Mouse (Mus musculus) cerebellum, adult 18-20 months (tissue): ENCODE data around the gene Rgl3.

Experiments
- DNase-seq, 2 experiments: peaks; one replicate each; pipeline ENCODE4 v3.0.0; 2021

Rgl3 gene

DNA sequence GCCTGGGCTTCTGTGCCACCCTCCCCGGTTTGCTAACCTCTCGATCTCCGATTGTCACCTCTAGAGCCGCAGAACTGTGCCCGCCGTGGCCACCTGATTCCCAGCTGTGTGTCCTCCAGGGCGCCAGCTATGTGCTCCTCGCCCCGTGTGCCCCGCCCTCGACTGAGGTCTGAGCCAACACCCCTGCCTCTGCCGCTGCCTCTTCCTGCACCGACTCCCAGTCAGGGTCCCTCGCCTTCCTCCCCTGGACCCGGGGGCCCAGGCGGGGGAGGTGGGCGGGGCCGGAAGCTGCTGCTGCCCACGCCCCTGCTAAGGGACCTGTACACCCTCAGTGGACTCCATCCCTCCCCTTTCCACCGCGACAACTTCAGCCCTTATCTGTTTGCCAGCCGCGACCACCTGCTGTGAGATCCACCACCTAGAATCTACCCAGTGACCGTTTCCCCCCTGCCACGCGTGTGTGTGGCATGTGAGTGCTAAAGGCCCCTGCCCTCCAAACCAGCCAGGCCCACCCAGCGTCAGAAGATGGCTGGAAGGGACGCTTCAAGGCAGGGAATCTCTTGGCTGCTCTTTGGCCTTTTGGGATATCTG lies 41.6 kb downstream of the Rgl3 start:
- DNase-seq, result no peak

DNA sequence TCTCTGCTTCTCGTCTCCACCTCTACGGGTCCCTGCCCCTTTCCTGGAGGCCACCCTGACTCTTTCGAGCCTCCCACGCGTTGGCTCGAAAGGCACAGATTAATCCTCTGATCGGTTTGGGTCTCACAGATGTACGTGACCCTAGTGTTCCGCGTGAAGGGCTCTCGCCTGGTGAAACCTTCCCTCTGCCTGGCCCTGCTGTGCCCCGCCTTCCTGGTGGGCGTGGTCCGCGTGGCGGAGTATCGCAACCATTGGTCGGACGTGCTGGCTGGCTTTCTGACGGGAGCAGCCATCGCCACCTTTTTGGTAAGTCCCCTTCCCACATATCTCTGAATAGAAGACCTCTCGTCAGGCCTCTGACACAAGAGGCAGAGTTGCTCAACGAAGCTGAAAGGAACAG lies 45.0 kb downstream of the Rgl3 start:
- no peak for DNase-seq

DNA sequence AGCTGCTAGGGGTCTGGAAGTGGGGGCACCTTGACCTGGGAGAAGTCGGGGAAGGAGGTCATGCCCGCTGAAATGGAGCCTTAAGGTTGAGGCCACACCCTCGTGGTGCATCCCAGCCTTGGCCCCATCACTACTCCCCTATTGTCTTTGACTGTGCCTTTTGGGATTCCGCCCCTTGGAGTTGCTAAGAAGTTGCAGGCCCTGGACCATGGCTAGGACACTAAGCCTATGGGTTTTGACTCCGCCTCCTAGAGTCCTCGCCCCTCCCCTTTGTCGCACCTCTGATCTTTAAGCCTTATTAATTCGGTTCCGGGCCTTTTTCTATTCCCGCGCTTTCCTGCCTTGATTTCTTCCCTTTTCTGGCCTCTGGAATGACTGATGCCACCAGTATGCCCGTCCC lies 45.6 kb downstream of the Rgl3 start:
- no peak for DNase-seq

DNA sequence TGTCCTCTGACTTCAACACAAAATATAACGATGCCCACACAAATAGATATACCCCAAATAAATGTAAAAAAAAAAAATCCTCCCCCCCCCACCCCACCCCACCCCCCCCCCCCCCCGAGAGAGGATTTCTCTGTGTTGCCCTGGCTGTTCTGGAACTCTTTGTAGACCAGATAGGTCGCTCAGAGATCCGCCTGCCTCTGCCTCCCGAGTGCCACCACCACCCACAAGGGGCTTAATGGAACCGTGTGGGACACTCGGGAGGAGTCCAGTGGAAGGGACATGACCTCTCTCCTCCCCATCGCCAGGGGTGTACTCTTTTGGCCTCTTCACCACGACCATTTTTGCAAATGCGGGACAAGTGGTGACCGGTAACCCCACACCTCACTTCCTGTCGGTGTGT lies 46.2 kb downstream of the Rgl3 start:
- DNase-seq, result no peak

DNA sequence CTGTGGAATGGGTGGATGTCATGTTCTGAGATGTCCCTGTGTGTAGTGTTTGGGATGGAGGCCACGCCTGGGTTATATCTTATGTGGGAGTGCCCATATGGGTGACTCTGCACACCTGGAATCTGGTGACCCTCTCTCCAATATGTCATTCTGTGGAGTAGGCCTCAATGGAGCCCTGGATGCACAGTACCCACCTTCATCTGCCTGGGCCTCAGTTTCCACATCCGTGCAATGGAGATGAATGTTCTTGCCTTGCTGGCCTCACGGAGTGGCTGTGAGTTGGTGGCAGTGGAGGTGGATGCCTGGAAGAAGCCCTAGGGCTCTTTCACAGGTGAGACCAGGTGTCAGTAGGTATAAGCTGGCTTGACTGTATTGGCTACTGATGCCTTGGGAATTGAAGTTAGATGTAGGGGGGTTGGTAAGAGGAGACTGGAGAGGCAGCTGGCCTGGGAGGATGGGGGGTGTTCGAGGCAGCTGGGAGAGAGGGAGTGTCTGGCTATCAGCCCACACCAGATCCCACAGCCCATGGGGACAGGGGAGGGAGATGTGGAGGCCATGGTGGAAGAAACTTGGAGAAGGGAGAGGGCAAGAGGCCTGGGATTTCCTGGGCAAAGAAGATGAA lies 50.9 kb downstream of the Rgl3 start:
- DNase-seq, result no peak

DNA sequence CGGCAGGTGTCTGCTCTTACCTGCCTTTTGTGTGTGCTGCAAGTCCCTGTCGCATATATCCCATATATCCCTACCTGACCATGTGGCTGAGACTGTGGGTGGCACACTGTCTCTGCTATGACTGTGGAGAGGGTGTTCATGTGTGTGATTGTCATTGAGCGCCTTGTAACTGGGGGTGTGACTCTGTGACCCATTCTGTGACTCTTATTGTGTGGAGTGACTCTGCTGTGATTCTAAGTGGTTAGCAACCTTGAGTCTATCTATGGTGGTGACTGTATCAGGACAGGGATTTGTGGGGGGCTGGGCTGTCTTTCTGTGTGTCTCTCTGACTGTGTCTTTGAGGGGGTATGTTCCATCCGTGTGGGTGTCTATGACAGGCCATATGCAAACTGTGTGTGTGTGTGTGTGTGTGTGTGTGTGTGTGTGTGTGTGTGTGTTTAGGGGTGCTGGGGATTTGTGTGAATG lies 51.5 kb downstream of the Rgl3 start:
- DNase-seq, result no peak

DNA sequence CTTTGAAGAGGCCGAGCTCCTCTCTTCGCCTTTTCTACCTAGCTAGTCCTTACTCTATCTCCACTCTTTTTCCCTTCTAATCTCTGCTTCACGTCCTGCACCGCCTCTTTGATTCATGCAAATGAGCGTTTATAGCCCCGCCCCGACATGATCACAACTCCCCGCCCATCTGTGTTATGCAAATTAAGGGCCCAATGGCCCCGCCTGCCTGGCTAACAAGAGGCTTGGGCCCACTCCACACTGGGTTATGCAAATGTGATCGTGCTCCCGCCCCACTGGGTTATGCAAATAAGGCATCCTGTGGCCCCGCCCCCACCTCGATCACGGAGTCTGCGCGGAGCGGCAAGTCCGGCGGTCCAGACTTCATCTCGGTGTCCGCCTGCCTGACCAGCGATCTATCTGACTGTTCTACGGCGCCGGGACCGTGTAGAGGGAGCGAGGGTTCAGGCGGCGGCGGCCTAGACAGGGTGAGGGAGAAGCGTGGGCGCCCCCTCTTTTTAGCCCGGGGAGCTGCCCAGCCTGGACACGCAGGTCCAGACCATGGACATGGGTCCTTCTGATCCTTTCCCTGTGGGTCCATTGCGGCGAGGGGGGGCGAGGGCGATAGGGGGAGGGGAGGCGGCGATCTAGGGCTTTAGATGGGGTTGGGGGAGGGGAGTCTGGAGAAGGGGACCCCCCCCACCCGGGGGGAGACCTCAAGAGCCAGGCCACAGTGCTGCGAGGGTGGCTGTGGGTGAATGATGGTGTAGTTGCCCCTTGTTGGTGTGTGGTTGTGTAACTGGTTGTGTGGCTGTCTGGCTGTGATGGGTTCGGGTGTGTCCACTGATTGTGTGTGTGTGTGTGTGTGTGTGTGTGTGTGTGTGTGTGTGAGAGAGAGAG lies 52.3 kb downstream of the Rgl3 start, which contains the start of gene Plppr2:
Gene Plppr2 (plus strand): TSS at position 342 of the 879 bp plus-strand sequence.
- peak; percentile 99 to 100 for DNase-seq

DNA sequence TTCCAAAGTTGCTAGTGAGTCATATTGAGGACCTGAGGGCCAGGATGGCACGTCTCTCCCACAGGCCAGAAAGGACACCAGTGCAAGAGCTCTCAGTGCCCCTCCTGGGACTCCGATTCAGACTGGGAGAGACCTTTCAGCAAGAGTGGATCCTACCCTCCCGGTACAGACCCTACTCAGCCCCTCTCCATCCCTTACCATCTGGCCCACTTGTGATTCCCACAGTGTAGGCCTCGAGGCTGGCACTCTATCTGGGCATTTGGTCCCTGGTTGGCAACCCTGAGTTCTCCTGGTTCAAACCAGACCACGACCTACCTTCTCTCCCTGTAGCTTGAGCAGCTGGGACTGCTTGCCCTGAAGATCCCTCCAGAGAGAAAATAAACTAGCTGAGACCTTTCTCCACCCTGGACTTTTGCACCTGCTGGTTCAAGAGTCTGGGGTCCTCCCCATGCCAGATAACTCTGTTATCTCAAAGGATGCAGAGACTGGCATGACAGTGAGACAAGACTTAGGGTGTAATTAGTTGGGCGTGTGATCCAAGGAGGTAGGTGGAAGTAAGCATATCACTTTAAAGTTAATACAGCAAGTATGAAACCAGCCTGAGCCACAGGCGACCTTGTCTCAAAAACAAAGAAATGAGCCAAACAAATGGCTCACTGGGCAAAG lies 53.6 kb downstream of the Rgl3 start:
- no peak for DNase-seq

DNA sequence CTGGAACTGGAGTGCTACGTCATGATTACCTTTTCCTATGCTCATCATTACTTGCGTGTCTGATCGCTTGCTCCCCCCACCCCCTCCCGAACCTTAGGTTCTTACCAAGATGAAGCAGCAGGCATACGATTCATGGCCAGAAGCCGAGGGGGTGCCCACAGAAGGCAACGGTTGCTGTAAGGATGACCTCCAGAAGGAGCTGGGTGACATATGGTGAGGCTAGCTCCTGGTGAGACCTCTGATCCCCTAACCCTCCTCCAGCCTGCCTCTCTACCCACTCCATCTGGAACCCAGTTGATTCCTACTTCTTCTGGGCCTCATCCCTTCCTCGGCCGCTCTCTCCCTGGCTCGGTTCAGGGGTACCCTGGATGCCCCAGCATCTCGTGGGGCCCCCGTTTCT lies 55.2 kb downstream of the Rgl3 start:
- no peak for DNase-seq

DNA sequence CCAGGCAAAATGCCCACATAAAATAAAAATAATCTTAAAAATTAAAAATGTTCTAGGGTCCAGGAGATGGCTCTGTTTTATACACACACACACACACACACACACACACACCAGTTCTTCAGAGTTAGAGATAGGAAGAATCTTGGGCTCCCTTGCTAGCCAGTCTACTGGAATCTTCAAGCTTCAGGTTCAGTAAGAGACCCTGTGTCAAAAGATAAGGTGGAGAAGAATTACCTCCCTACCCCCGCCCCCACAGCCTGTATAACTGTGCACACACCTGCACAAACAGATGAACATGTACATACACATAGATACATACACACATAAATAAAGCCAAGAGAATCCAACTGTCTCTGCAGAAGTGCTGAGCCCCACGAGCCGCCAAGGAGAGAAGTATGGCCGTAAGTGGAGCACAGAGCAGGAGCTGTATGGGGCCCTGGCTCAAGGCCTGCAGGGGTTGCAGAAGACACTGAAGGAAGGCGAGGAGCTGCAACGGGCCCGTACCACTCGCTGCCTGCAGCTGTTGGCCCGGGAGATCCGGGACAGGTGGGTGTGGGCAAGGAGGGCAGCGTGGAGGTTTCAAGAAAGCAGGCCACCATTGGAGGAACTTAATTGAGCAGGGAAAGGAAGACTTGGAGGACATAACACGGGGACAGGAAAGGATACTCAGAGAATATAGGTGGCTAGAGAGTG lies 56.7 kb downstream of the Rgl3 start:
- no peak for DNase-seq

DNA sequence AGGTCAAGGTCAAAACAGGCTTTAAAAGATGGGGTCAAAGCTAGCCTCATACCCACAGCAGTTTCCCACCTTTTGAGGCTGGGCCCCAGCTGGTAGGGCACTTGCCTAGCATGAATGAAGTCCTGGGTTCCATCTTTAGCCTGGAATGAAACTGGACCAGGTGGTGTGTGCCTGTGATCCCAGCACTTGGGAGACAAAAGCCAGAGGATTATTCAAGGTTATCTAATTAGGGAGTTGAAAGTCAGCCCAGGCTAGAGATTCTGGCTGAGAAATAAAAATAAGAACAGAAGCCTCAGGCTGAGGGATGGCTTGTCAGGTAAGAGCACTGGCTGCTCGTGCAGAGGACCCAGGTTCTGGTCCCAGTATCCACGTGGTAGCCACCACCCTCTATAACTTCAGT lies 57.2 kb downstream of the Rgl3 start:
- no peak for DNase-seq

DNA sequence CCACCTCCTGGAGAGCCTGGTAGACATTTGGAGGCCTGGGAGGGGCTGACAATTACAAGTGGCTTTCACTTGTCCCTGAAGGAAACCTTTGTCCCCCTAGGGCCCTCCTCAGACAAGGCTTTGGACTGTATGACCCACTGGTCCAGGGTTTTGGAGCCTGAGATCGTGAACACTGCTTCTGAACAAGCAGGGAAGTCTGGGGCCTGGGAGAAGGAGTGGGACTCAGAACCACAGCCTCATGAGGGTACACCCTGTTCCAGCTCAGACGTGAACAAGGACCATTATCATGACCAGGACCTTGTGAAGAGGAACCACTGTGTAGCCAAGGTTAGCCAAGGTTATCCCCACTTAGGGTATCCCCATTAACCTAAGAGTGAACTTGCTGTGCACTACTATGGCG lies 60.0 kb downstream of the Rgl3 start:
- no peak for DNase-seq

DNA sequence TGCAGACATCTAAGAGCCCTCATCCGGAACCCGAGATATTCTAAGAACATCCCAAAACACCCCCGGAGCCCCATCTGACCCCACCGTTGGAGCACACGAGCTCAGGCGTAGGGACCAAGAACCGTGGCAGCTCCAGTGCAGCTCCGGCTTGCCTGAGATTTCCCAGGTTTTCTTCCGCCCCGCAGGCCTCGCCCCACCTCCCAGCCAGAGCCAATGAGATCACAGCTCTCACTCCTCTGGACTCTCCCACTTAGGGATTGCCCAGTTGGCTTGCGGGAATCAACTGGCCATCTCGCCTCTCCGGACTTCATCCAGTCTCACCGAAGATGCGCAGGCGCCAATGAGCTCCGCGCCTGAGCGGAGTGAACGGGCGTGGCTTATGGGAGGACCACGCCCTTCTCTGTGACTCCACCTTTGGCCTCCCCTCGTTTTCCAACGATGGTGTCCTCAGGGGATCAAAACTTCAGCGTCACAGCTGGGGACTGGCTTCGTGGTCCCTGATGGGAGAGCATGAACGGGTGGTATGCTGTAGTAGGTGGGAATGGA lies 62.0 kb downstream of the Rgl3 start, which contains the start of the genes Ccdc159 and Tmem205:
Gene Ccdc159 (plus strand): TSS at position 264 of the 546 bp plus-strand sequence.
Gene Tmem205 (minus strand): TSS at position 349 of the 546 bp plus-strand sequence.
- peak; percentile 91 to 97 for DNase-seq

DNA sequence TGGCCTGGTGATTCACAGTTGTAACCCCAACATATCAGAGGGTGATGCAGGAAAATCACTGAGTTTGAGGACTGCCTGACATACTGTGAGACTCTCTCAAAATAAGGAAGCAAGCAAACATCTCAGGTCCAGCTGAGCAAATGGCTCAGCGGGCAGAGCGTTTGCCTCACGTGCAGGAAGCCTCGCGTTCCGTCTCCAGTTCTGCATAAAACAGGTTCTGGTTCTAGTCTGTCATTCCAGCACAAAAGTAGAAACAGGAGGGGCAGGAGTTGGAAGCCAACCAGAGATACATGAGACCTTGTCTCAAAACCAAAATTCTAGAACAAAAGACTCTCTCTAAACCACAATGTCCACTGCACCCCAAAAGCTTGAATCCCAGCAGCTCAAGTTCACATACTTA lies 62.5 kb downstream of the Rgl3 start:
- DNase-seq, result peak in 1 of 2 experiments; percentile 38

DNA sequence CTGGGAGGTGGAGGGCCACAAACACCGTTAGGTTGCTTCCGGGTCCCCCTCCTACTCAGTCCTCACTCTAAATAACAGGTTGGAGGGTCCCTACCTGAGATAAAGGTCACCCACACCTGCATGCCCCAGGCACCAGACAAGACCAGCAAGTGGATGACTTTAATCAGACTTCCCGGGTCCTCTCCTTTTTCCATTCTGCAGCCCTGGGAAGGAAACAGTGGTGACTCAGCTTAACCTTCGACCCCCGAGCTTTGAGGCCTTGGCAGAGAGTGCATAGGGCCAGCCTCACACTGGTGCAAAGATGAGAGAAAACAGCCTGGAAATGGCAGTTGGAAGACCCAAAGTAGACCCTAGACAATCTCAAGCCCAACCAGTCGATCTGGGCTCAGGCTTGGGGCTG lies 63.1 kb downstream of the Rgl3 start:
- DNase-seq, result peak in 1 of 2 experiments; percentile 19

DNA sequence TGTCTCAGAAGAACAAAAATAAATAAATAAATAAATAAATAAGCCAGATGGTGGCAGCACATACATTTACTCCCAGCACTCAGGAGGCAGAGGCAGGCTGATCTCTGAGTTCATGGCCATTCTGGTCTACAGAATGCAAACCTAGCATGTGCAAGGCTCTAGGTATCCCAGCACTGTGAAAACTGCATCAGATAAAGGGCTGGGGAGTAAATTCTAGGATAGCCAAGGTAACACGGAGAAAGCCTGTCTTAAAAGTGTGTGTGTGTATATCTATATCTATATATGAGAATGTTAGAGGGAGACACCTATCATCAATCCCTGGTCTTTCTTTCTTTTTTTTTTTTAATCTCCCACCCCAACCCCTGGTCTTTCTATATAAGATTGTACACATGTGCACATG lies 63.7 kb downstream of the Rgl3 start:
- no peak for DNase-seq

DNA sequence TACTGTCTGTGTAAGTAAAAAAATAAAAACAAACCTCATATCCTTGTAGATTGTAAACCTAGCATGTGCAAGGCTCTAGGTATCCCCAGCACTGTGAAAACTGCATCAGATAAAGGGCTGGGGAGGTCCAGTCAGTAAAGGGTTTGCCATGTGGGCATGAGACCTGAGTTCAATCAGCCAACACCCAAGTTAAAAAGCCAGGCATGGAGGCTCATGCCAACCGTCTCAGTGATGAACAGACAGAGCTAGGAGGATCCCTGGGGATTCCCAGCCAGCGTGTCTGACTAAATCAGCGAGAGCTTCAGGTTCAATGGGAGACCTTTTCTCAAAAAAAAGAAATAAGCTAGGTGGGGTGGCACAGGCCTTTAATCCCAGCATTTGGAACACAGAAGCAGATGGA lies 64.2 kb downstream of the Rgl3 start:
- DNase-seq, result no peak

DNA sequence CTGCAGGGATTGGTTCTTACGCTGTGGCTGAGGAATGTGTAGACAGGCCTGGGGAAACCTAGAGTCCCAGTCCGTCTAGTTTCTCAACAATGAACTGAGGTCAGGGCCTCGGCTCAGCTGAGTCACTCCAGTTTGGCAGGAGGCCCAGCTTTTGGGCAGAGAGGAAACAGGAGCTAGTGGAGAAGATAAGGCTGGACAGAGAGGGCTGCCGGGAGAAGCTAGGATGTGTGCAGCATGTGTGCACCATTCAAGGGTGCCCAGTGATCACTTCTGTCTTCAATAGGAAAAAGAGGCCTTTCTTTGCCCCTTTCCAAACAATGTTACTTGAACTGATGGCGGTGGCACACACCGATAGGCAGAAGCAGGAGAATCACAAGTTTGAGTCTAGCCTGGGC lies 65.2 kb downstream of the Rgl3 start:
- peak; percentile 62 to 70 for DNase-seq

DNA sequence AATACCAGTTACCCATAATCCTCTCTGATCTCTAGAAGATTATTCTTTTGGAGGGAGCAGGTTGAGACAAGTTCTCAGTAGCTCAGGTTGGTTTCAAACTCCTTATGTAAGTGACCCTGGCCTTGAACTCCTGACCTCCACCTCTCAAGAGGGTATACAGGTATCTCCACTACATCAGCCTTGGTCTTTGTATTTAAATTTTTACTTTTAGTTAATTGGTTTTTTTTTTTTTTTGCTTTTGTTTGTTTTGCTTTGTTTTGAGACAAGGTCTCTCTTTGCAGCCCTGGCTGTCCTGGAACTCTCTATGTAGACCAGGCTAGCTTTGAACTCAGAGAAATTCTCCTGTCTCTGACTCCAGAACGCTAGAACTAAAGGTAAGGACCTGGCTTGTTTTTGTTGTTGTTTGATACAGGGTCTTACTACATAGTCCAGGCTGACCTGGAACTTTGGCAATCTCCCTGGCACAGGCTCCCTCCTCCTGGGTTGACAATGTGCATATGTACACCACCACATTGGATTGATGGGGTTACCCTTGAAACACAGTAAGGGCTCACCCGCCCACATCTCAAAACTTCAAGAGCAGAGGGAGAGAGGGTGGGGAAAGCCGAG lies 65.7 kb downstream of the Rgl3 start:
- no peak for DNase-seq

DNA sequence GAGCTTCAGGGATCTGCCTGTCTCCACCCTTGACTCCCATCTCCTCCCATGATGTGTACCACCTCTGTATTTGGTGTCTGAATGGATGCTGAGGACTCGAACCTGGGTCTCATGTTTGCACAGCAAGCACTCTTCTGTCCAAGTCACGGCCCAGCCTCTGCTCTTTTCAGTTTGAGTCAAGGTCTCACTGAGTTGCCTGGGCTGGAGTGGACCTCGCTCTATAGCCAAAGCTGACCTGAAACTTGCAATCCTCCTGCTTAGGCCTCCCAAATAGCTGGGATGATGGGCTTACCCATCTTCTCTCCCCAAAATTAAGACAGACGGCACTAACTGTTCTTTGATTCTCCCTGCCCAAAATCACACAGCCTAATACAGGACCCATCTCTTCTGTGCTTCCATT lies 66.2 kb downstream of the Rgl3 start:
- DNase-seq, result no peak
